Mouse (Mus musculus): Measurements from ENCODE around the gene Gm10644.

Gene Gm10644

GRCm38 (mm10) chr8:83935435-83935834, 19.6 kb downstream of the Gm10644 start:
- no peak for DNase-seq (ENCODE audit: low spot score in 2 of 2)

DNA sequence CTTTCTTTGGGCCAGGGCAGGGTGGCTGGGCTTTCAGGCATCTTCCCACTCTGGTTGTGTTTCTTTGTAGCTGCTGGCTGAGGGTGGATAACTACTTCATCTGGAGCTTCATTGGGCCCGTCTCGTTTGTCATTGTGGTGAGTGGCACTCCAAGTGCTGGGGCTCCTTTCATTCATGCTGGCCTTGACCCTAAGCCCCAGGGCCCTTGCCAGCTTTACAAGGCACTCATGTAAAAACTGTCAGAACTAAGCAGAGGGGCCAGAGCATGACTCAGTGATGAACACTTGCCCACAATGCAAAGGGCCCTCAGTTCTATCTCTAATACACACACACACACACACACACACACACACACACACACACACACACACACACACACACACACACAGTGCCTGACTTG, 20.0 kb downstream of the Gm10644 start:
- DNase-seq (ENCODE audit: low spot score in 2 of 2): no peak

DNA sequence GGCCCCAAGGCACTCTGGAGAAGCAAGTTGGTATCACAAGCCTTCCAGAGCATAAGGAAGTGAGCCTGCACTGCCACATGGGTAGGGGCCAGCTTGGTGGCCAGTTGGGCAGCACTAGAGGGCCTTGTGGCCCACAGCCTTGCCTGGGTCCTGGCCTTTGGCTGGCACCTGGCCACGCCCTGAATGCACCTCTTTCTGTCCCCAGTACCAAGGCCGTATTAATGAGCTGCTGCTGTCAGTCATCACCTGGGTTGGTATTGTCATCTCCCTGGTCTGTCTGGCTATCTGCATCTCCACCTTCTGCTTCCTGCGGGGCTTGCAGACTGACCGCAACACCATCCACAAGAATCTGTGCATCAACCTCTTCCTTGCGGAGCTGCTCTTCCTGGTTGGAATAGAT, 20.8 kb downstream of the Gm10644 start:
- DNase-seq (ENCODE audit: low spot score in 2 of 2): no peak

GRCm38 (mm10) chr8:83926266-83926665, 28.7 kb downstream of the Gm10644 start:
- DNase-seq (ENCODE audit: low spot score in 2 of 2): no peak

- DNase-seq (ENCODE audit: low spot score in 2 of 2): no peak
Observed at GRCm38 (mm10) chr8:83924585-83924984, 30.4 kb downstream of the Gm10644 start.

DNA sequence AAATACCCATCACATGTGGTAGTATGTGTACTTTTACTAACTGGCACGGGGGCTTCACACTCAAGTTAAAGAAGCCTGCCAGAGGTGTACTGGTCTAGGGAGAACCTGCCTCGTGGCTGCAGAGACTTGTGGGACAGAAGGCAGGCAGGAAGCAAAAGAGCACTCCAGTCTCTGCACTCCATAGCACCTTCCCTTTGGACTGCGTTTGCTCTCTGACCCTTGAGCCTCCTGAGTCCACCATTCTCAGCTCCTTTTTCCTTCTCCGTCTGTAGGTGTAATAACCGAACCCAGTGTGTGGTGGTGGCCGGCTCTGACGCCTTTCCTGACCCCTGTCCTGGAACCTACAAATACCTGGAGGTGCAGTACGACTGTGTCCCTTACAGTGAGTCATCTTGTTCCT, 32.3 kb downstream of the Gm10644 start:
- no peak for DNase-seq (ENCODE audit: low spot score in 2 of 2)

DNA sequence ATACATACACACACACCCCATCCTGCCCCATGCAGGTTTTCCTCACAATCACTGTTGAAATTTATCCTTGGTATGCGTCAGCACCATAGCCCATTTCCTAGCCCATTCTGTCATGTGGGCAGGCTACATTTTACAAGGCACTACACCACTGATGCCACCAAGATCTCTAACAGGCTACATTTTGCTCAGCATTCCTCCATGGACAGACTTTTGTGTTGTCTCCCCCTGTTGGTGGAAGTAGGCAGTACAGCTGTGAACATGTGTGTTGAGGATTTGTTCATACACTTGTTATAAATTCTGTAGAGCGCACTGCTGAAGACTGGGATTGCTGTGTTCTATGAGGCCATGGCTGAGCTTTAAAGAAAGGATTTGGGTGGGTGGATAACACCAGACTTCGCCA, 33.4 kb downstream of the Gm10644 start:
- peak; percentile 92 for DNase-seq (ENCODE audit: low spot score in 2 of 2)

GRCm38 (mm10) chr8:83917566-83917965, 37.4 kb downstream of the Gm10644 start:
- no peak for DNase-seq (ENCODE audit: low spot score in 2 of 2)

DNA sequence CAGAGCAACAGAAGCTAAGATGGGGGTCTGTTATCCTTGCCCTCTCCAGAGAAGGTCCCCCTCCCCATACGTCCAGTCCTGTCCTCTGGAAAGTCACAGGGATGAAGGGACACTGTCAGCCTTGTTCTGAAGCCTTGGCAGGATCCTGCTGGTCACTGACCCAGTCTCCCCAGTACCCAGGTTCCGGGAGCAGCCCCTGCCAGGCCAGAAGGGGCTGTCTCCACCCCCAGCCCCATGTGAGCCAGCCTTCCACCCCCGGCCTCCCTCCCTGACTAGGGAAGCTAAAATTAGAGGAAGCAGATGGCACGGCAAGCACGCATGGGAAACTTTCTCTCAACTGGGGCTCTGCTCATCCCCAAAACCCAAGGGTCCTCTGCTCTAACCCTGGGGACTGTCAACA, 39.0 kb downstream of the Gm10644 start:
- peak; percentile 68 to 72 for DNase-seq (ENCODE audit: low spot score in 2 of 2)

GRCm38 (mm10) chr8:83914860-83915259, 40.1 kb downstream of the Gm10644 start:
- DNase-seq (ENCODE audit: low spot score in 2 of 2): peak in 1 of 2 experiments; percentile 47

GRCm38 (mm10) chr8:83914232-83914631, 40.8 kb downstream of the Gm10644 start:
- no peak for DNase-seq (ENCODE audit: low spot score in 2 of 2)

DNA sequence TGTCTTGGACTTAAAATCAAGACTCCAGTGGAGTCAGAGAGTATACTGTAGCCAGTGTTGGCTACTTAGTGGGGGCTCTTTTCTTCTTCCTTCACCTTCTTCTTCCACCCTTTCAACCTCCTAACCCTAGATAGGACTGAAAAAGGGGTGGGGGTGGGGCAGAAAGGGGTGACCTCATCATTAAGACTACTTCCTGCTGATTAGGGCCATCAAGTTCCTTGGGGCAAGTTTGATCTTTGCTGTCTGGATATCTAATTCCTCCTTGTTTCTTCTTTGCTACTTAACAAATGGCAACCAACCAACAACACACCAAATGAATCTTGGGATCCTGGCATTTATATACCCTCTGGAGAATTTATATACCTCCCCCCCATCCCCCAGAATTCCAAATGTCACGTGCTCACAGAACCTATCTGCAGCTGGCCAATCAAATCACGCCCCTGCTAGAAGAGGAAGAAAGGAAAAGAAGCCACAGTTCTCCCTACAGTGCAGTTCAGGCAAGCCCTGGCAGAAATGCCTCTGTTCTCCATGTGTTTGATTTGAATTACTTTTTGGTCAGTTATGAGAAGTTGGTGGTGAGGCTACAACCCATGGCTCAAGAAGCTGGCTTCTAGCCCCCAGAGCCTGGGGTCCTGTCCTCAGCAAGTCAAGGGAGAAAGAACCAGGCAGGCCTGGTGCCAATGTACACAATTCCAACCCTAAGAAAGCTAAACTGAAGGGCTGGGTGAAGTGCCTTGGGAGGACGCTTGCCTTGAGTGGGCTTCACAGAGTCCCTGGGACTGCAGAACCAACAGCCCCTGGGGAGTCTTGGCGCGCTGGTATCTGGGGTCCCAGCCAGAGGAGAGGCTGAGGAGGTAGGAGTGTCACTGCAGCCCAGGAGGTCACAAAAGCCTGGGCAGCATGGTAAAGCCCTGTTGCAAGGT, 42.9 kb downstream of the Gm10644 start:
- no peak for DNase-seq (ENCODE audit: low spot score in 2 of 2)

- DNase-seq (ENCODE audit: low spot score in 2 of 2): no peak
Observed at GRCm38 (mm10) chr8:83909311-83909710, 45.7 kb downstream of the Gm10644 start.

GRCm38 (mm10) chr8:83908583-83908982, 46.4 kb downstream of the Gm10644 start:
- DNase-seq (ENCODE audit: low spot score in 2 of 2): no peak

- DNase-seq (ENCODE audit: low spot score in 2 of 2): no peak
Observed at GRCm38 (mm10) chr8:83902961-83903666, 51.9 kb downstream of the Gm10644 start.

DNA sequence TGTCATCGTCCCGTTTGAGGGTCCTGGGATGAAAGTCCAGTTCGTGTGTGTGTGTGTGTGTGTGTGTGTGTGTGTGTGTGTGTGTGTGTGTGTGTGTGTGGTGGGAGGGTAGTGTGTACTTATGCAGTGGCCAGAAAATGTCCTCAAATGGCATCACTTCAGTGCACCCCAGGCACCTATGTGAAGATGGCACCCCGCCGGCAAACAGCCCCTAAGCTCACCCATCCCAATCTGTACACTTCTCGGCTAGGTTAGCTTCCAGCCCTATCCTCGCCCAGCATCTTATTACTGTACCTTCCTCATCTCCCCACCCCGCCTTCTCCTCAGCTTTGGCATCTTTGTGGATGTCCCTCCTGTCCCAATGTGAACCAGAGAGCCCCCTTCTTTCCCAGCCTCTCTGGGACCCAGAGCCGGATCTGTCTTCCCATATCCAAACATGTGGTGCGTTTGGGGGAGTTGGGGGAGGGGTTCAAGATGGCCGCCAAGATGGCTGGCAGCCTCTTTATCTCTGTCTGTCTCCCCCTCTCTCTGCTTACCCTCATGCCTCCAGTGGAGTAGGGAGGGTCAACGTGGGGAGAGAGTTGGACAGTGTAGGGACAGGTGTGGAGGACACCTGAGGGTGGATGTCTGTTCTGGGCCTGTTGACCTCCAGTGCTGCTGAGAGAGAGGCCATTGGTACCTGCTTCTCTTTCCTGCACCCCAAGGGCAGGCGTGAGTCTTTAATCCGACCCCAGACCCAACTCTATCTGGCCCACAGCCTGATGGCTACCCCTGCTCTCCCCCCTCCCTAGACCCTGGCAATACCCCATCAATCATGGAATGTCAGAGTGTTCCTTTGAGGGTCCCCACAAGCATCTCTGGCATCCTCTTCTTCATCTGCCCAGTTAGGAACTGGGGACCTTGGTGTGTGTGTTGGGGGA, 53.2 kb downstream of the Gm10644 start:
- peak in 1 of 2 experiments; percentile 43 for DNase-seq (ENCODE audit: low spot score in 2 of 2)

DNA sequence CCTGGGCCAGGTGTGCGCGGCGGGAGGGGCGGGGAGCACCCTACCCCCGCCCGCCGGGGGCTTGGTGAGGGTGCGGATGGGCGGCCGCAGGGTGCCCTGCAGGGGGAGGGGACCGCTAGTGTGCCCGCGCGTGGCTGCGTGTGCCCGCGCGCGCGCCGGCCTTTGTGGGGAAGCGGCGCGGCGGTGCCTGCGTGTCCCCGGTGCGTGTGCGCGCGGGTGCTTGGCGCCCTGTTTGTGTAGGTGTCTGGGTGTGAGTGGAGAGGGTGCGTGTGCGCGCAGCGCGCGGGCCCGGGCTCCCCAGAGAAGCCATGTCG, 54.1 kb downstream of the Gm10644 start:
- DNase-seq (ENCODE audit: low spot score in 2 of 2): peak; percentile 78 to 79

DNA sequence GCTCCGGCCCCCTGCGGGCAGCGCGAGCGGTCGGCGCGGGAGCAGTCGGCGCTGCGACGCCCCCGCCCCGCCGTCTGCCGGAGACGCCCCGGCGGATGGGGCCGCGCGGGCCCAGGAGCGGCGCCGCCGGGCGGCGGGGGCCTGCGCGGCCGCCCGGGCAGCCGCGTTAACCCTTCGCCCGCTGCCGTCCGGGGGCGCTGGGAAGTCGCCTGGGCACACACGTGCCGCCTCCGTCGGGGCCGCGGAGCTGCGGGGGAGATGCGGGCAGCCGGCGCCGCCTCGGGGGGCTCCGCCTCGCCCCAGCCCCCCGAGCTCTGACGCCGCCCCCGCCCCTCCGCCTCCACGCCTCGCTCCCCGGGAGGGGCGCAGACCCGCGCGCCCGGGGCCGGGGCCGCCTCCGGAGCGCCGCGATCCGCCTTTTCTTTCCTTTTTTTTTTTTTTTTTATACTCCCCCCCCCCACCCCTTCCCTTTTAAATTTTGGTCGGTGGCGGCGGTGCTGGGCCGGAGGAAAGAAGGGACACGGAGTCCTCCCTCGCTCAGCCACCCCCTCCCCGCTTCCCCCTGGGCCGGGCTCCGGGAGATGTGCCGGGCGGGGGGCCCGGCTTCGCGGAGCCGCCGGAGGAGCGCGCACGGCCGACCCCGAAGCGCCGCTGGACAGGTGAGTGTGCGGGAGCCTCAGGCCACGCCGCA, 54.6 kb downstream of the Gm10644 start:
- peak in 1 of 2 experiments; percentile 42 for DNase-seq (ENCODE audit: low spot score in 2 of 2)

DNA sequence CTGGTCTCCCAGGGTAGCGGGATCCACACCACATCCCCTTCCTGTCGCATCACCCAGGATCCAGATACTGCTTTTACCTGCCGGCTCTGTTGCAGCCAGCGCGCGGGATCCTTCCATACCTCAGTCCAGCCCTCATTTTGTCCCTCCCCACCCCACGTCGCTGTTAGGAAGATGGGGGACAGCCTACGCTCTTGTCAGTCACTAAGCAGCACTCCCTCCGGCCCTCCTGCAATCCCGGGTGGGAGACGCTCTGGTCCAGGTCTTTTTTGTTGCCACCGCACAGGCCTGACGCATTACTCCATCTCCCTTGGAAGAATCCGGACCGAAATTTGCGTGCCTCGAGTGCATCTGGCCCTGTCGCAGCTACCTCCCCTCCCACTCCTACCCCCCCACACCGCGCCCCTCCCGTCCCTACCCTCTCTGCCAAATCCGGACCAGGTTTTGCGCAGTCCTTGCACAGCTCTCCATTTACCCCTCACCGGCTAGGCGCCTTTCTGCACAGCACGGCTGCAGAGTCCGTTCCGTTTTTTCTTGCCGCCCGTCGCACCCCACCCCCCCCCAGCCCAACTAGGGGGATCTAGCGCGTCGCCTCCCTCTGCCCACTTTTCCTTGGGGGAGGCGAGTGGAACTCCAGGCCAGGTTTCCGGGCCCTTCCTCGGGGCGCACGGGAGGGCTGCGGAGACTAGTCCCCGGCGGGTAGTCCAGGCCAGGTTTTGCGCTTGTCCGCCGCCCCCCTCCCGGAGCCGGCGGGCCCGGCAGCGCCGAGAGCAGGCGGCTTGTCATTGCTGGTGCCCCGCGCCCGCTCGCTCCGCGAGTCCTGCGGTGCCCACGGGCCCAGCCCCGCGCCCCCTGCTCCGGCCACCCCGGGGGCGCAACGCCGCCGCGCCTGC, 55.4 kb downstream of the Gm10644 start, which contains the start of gene Adgrl1:
Gene Adgrl1 (plus strand): TSS at position 743 of the 890 bp plus-strand sequence.
- DNase-seq (ENCODE audit: low spot score in 2 of 2): peak; percentile 92 to 95

- DNase-seq (ENCODE audit: low spot score in 2 of 2): peak; percentile 62 to 70
Observed at GRCm38 (mm10) chr8:83898985-83899362, 56.0 kb downstream of the Gm10644 start.
